Mouse (Mus musculus) CH12.LX (cell line): ENCODE results near the gene Cend1. TPM values are rescaled to one million over a fixed set of nuclear protein-coding genes. Genes with fewer than 3 reads are reported as not detected.

Experiments used
- DNase-seq: peaks from one replicate; pipeline ENCODE4 v3.0.0-alpha.2; 2013; ENCODE audit errors: extremely low read depth
- H3K27ac ChIP-seq: 2 replicates; pipeline ENCODE4 v1.5.1; 2012; ENCODE audit warnings: low read depth, mild to moderate bottlenecking, control low read depth, moderate library complexity; ENCODE audit not compliant: insufficient read depth
- H3K27me3 ChIP-seq: replicated peaks from 2 replicates; pipeline ENCODE3; 2012; ENCODE audit warnings: inconsistent platforms
- H3K36me3 ChIP-seq, 2 experiments: replicated peaks in 1 of 2; 2 replicates each; pipeline versions ENCODE3 to v1.6.1; 2012; ENCODE audit warnings: inconsistent platforms in 1 of 2, low read length in 1 of 2, mild to moderate bottlenecking in 1 of 2, mixed read lengths in 1 of 2, moderate library complexity in 1 of 2; ENCODE audit not compliant: control insufficient read depth in 1 of 2, insufficient read depth in 1 of 2
- H3K4me1 ChIP-seq, 2 experiments: 2 replicates each; pipeline ENCODE4 v1.6.1; 2012; ENCODE audit warnings: inconsistent platforms in 1 of 2, moderate library complexity in 1 of 2; ENCODE audit not compliant: insufficient read depth in 2 of 2, control insufficient read depth in 1 of 2
- H3K4me2 ChIP-seq: 2 replicates; pipeline ENCODE4 v1.6.1; 2012; ENCODE audit warnings: low read depth, mild to moderate bottlenecking, control low read depth; ENCODE audit not compliant: poor library complexity, insufficient read depth, severe bottlenecking
- H3K4me3 ChIP-seq, 3 experiments: fragments of 150-350 bp in 1 of 3; sonication (generic) in 1 of 3; replicated peaks in 1 of 3; 2 replicates each; pipeline versions ENCODE3 to v1.5.1; 2011 to 2012; ENCODE audit warnings: low read depth in 2 of 3, low read length in 2 of 3, mild to moderate bottlenecking in 2 of 3, moderate library complexity in 2 of 3, control low read depth in 1 of 3, improper control_type of control experiment in 1 of 3, inconsistent platforms in 1 of 3, mixed read lengths in 1 of 3; ENCODE audit not compliant: poor library complexity in 1 of 3
- H3K79me2 ChIP-seq: replicated peaks from 2 replicates; pipeline ENCODE4 v1.6.1; 2012; ENCODE audit warnings: mild to moderate bottlenecking, moderate library complexity; ENCODE audit not compliant: control insufficient read depth, poor library complexity, insufficient read depth, severe bottlenecking; ENCODE audit errors: extremely low read depth
- H3K9ac ChIP-seq: 2 replicates; pipeline ENCODE4 v1.6.1; 2012; ENCODE audit warnings: low read depth, mild to moderate bottlenecking, control low read depth, moderate library complexity; ENCODE audit not compliant: insufficient read depth
- H3K9me3 ChIP-seq: replicated peaks from 2 replicates; pipeline ENCODE3; 2012; ENCODE audit warnings: low read length, inconsistent platforms, mixed read lengths
- BHLHE40 ChIP-seq: IDR thresholded peaks from 2 replicates; pipeline ENCODE4 v1.6.1; 2011; ENCODE audit warnings: mild to moderate bottlenecking, low read depth, low read length, improper control_type of control experiment
- CHD2 ChIP-seq: IDR thresholded peaks from 2 replicates; pipeline ENCODE4 v1.6.1; 2011; ENCODE audit warnings: low read length, improper control_type of control experiment
- CTCF ChIP-seq, 2 experiments: IDR thresholded peaks in 1 of 2; conservative IDR thresholded peaks in 1 of 2; 2 replicates each; pipeline ENCODE4 v1.5.1; 2011 to 2012; ENCODE audit warnings: low read depth in 2 of 2, low read length in 2 of 2, improper control_type of control experiment in 1 of 2, inconsistent platforms in 1 of 2, mild to moderate bottlenecking in 1 of 2, moderate library complexity in 1 of 2
- E2F4 ChIP-seq: IDR thresholded peaks from 2 replicates; pipeline ENCODE4 v1.6.1; 2011; ENCODE audit warnings: low read depth, low read length, improper control_type of control experiment; ENCODE audit not compliant: insufficient replicate concordance
- ELF1 ChIP-seq: IDR thresholded peaks from 2 replicates; pipeline ENCODE4 v1.6.1; 2014; ENCODE audit warnings: low read depth, mild to moderate bottlenecking, inconsistent platforms, low read length, improper control_type of control experiment
- EP300 ChIP-seq: IDR thresholded peaks from 2 replicates; pipeline ENCODE4 v1.6.1; 2011; ENCODE audit warnings: low read length, improper control_type of control experiment
- ETS1 ChIP-seq: conservative IDR thresholded peaks from 2 replicates; pipeline ENCODE4 v1.6.1; 2012; ENCODE audit warnings: low read depth, mild to moderate bottlenecking, inconsistent platforms, low read length, improper control_type of control experiment, moderate library complexity
- GABPA ChIP-seq: IDR thresholded peaks from 2 replicates; pipeline ENCODE4 v1.6.1; 2012; ENCODE audit warnings: low read depth, low read length, improper control_type of control experiment, inconsistent platforms; ENCODE audit not compliant: insufficient replicate concordance
- HCFC1 ChIP-seq: IDR thresholded peaks from 2 replicates; pipeline ENCODE4 v1.6.1; 2012; ENCODE audit warnings: low read depth, mild to moderate bottlenecking, inconsistent platforms, low read length, improper control_type of control experiment
- IRF4 ChIP-seq: IDR thresholded peaks from 2 replicates; pipeline ENCODE4 v1.6.1; 2014; ENCODE audit warnings: low read depth, mild to moderate bottlenecking, inconsistent platforms, low read length, improper control_type of control experiment
- KAT2A ChIP-seq: IDR thresholded peaks from 2 replicates; pipeline ENCODE4 v1.6.1; 2012; ENCODE audit warnings: low read length, improper control_type of control experiment, inconsistent platforms; ENCODE audit not compliant: insufficient replicate concordance
- MAFK ChIP-seq: IDR thresholded peaks from 2 replicates; pipeline ENCODE4 v1.6.1; 2011; ENCODE audit warnings: low read length, improper control_type of control experiment; ENCODE audit not compliant: insufficient replicate concordance
- MEF2A ChIP-seq: IDR thresholded peaks from 2 replicates; pipeline ENCODE4 v1.6.1; 2014; ENCODE audit warnings: low read depth, mild to moderate bottlenecking, inconsistent platforms, low read length, improper control_type of control experiment, borderline replicate concordance
- MYC ChIP-seq: IDR thresholded peaks from 2 replicates; pipeline ENCODE4 v1.6.1; 2011; ENCODE audit warnings: low read depth, mild to moderate bottlenecking, improper control_type of control experiment, low read length
- NRF1 ChIP-seq: IDR thresholded peaks from 2 replicates; pipeline ENCODE4 v1.6.1; 2014; ENCODE audit warnings: low read depth, mild to moderate bottlenecking, inconsistent platforms, low read length, improper control_type of control experiment, moderate library complexity
- POLR2A ChIP-seq: IDR thresholded peaks from 2 replicates; pipeline ENCODE4 v1.6.1; 2011; ENCODE audit warnings: low read depth, mild to moderate bottlenecking, improper control_type of control experiment, low read length
- POLR2AphosphoS2 ChIP-seq: IDR thresholded peaks from 2 replicates; pipeline ENCODE4 v1.6.1; 2011; ENCODE audit warnings: low read depth, low read length, improper control_type of control experiment
- SIN3A ChIP-seq: IDR thresholded peaks from 2 replicates; pipeline ENCODE4 v1.6.1; 2012; ENCODE audit warnings: low read length, improper control_type of control experiment, inconsistent platforms
- SMC3 ChIP-seq: IDR thresholded peaks from 2 replicates; pipeline ENCODE4 v1.6.1; 2011; ENCODE audit warnings: low read depth, low read length, improper control_type of control experiment
- dilution Hi-C: fragments of 300-500 bp; cut with MboI; formaldehyde crosslinking; loops from 2 replicates; pipeline ENCODE4 v1.14.3; 2020; ENCODE audit warnings: low sequenced_read_pairs; ENCODE audit not compliant: extremely low pct_unique_long_range_greater_than_20kb, extremely low pct_ligation_motif_present
- in situ Hi-C: fragments of 300-500 bp; cut with MboI; formaldehyde crosslinking; loops from 3 replicates; pipeline ENCODE4 v1.14.3; 2019; ENCODE audit warnings: low sequenced_read_pairs, low pct_ligation_motif_present, low pct_unique_long_range_greater_than_20kb, mixed read lengths
- polyA plus RNA-seq: library from polyadenylated mRNA; unstranded; fragments of >175 nt; gene quantifications from 2 replicates; pipeline ENCODE4 v1.2.1, GENCODE M21; 2012; ENCODE audit warnings: low read depth; ENCODE audit not compliant: insufficient read length
- total RNA-seq, 2 experiments: library from RNA; depleted of rRNA; stranded (reverse); fragments of 300-350 nt in 1 of 2; fragments of >200 nt in 1 of 2; gene quantifications; 2 replicates each; pipeline ENCODE4 v1.2.3; 2012 to 2014

Gene Cend1
- total and polyA plus RNA-seq, 3 experiments = not detected

DNA sequence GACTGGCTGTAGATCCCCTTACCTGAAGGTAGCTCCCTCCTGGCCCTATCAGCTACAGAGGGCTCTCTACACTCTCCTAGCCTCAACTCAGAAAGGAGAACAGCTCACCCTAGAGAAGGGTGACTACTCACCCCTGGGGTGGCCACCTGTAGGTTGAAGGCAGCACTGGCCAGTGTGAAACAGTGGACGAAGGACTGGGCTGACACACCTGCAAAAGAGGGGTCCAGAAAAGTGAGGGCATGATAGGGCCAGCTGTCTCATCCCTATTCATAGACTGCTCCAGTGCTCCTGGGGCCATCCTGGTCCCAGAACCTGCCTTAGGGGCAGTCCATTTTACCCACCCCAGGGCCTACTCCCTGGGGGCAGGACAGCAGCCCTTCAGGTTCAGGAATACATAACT, 17.6 kb downstream of the Cend1 start:
- no peak for DNase-seq
- peaks cover 28 to 42% of the 10 kb centered on the region in 2 experiments for H3K36me3 ChIP-seq
- dilution Hi-C loops (no loop called here), in situ Hi-C loops (loop anchor here (5.0 kb wide), 1 partner anchor 41 kb away; no protein-coding TSS in a partner anchor)
- no peak for TF ChIP-seq ELF1
- TF ChIP-seq MAFK = no peak
- TF ChIP-seq CTCF (conservative IDR thresholded peaks at IDR 0.05 in 1 of 2, IDR thresholded peaks at IDR 0.05 in 1 of 2; ENCODE audit: low read depth in 2 of 2, low read length in 2 of 2) = no peak
- TF ChIP-seq CHD2 = no peak
- TF ChIP-seq E2F4 = no peak
- no peak for TF ChIP-seq IRF4
- no peak for TF ChIP-seq MEF2A
- H3K27ac ChIP-seq = no peak overlapping the region
- H3K4me1 ChIP-seq = peaks cover 5 to 23% of the 10 kb centered on the region in 2 experiments
- no peaks in the 10 kb centered on the region for H3K79me2 ChIP-seq
- no peaks in the 10 kb centered on the region for H3K9me3 ChIP-seq
- no peak overlapping the region for H3K9ac ChIP-seq
- H3K27me3 ChIP-seq = no peaks in the 10 kb centered on the region
- H3K4me2 ChIP-seq = no peak overlapping the region
- H3K4me3 ChIP-seq = no peak overlapping the region

DNA sequence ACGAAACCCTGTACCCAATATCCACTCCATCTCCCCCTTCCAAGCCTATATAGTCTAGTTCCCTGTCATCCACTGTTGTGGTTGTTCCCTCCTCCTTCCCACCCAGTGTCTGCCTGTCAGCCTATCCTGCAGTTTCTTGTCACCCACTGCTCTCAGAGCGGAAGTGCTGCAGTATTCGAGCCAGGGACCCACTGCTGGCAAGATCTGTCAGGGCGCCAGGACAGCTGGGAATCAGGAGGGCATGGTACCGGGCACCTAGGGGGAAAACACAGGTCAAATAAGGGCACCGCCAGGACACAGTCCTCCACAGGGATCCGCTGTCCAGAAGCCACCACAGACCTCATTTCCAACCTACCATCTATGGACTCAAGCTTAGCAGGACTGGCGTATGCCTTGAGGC, 18.7 kb downstream of the Cend1 start:
- no peaks in the 10 kb centered on the region for H3K27me3 ChIP-seq
- H3K9ac ChIP-seq = no peak overlapping the region
- no peak overlapping the region for H3K4me2 ChIP-seq
- no peak overlapping the region for H3K27ac ChIP-seq
- TF ChIP-seq POLR2A (no peak), MYC (no peak), GABPA (no peak), SMC3 (no peak), MAFK (no peak), BHLHE40 (no peak), HCFC1 (no peak), SIN3A (no peak), EP300 (no peak), POLR2AphosphoS2 (no peak), ETS1 (no peak), MEF2A (no peak), NRF1 (no peak), KAT2A (no peak)
- TF ChIP-seq, all 38 proteins: peak for 0
- in situ Hi-C loops = loop anchor here (5.0 kb wide), 1 partner anchor 42 kb away; no protein-coding TSS in a partner anchor
- Histone ChIP-seq H3K36me3 (peaks cover 28 to 46% of the 10 kb centered on the region in 2 experiments), H3K4me1 (peaks cover 5 to 23% of the 10 kb centered on the region in 2 experiments), H3K4me3 (no peak overlapping the region), H3K79me2 (no peaks in the 10 kb centered on the region), H3K9me3 (no peaks in the 10 kb centered on the region)
- DNase-seq = no peak
- dilution Hi-C loops = no loop called here
